Mouse (Mus musculus) left cerebral cortex, postnatal 14 days (tissue): ENCODE data around the gene Adamts6. TPM values are rescaled to one million over a fixed set of nuclear protein-coding genes. Genes with fewer than 3 reads are reported as not detected.

ENCODE experiments used
- DNase-seq, 2 experiments: peaks; one replicate each; pipeline ENCODE4 v3.0.0; 2021 to 2022; ENCODE audit warnings: low spot score in 2 of 2, mixed read lengths in 1 of 2
- intact Hi-C: fragments of 180-260 bp; cut with DNase I; formaldehyde crosslinking; loops from one replicate; pipeline ENCODE4 v1.15.1; 2025
- total RNA-seq, 2 experiments: library from RNA; stranded (reverse); gene quantifications; 2 replicates each; pipeline ENCODE4 v1.2.3; 2021

The Adamts6 gene
- total RNA-seq, 2 experiments from 2014 or later = 3.1 to 3.4 TPM

- no peak for DNase-seq
- intact Hi-C loops = no loop called here
Measured at GRCm38 (mm10) chr13:104507671-104508070, 220.0 kb downstream of the Adamts6 start.

- no peak for DNase-seq
- intact Hi-C loops = no loop called here
Measured at GRCm38 (mm10) chr13:104509561-104510493, 222.2 kb downstream of the Adamts6 start.

DNA sequence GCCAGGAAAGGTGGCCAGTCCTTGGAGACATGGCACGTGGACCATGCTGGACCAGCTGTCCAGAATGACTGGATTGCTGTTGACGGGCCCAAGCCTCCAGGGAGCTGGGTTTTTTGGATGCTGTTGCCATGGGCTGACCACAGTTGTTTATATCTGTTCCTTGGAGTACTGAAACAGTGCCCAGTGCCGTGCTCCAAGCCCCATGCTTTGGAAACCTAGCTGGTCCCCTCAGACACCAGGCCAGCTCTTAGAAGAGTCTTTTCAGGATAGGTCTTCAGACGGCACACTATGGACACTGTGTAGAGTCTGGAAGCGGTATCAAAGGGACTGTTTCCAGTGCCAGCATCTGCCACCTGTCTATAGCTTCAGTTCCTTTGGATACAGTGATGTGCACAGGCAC lies 223.1 kb downstream of the Adamts6 start:
- DNase-seq = no peak
- intact Hi-C loops = no loop called here

DNA sequence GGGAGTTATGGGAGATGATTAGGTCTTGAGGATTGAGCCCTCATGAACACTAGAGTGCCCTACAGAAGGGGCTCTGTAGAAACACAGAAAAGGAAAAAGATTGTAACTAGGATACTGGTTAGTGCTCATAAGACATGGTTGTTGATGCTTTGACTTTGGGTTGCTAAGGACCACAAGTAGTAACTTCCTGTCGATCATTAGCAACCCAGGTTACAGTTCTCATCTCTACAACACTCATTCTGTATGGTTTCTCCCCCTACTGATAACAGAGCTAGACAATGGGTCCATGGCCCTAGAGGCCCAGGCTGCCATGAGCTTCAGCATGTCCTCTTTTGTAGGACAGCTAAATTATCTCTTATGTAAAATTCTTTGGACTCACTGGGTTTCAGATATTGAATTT lies 227.4 kb downstream of the Adamts6 start:
- intact Hi-C loops = loop anchor here (5.0 kb wide), 1 partner anchor 228 kb away; the partner anchor contains the start of gene Adamts6

GRCm38 (mm10) chr13:104516146-104516545 lies 228.5 kb downstream of the Adamts6 start:
- no peak for DNase-seq
- intact Hi-C loops = loop anchor here (5.0 kb wide), 1 partner anchor 229 kb away; the partner anchor contains the start of gene Adamts6

More for the DNA sequence above, 227.4 kb downstream of the Adamts6 start:
- DNase-seq = no peak

GRCm38 (mm10) chr13:104516766-104517364 lies 229.2 kb downstream of the Adamts6 start:
- intact Hi-C loops = loop anchor here (5.0 kb wide), 1 partner anchor 230 kb away; the partner anchor contains the start of gene Adamts6
- DNase-seq = no peak

DNA sequence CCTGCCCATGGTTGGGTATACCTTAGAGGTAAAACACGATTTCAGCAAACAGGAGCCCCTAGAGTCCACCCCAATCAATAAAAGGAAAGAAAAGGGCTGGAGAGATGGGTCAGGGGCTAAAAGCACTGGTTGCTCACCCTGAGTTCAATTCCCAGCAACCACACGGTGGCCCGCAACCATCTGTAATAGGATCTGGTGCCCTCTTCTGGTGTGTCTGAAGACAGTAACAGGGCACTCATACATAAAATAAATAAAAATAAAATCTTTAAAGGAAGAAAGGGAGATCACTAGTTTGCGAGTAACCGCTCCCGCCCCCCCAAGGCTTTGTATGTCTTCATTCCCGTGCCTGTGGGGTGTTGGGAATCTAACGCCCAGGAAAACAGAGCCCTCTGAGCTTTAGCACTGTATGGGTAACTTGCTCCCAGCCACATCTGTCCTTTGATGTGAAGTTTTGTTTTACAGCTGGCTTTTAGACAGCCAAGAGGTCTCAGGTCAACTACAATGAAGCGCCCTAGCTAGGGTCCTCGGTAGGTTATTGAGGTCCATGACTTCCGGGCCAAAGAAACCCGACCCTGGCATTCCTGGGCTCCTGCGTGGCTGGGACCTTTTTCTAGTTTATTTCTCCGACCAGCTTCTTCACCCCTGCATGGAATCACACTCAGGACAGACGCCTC lies 230.1 kb downstream of the Adamts6 start:
- no peak for DNase-seq
- intact Hi-C loops = loop anchor here (5.0 kb wide), 1 partner anchor 230 kb away; the partner anchor contains the start of gene Adamts6

DNA sequence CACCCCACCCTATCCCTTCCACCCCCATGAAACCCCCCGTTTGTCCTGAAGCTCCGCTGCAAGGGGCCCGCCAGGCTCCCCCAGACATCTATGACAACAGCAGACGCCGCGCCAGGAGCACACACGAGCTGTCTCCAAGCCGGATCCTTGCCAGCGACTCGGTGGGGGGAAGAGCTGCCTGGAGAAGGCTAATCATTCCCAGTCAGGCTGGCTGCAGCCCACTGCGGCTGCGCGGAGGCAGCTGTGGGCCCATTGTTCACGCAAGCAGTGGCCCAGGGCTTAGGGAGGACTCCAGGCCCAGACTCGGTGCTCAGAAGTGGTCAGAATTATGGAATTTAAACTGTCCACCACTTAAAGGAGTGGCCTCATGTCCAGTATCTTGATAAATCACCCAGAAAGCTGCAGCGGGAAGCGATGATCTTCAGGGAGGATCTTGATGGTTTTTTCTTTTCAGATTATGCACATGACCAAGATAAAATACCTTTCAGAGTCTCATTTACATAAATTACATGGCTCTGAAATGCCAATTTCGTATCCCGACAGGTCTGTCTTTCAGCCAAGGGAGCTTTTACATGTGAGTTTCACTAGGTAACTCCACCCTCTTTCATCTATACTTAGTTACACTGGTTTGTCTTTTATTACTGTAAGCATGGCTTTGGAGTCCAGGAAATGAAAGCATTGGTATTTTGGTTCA lies 230.8 kb downstream of the Adamts6 start:
- intact Hi-C loops = loop anchor here (5.0 kb wide), 1 partner anchor 231 kb away; the partner anchor contains the start of gene Adamts6
- peak; percentile 87 to 93 for DNase-seq

GRCm38 (mm10) chr13:104519006-104519695 lies 231.5 kb downstream of the Adamts6 start:
- intact Hi-C loops = loop anchor here (5.0 kb wide), 1 partner anchor 232 kb away; the partner anchor contains the start of gene Adamts6
- DNase-seq = peak in 1 of 2 experiments; percentile 13

DNA sequence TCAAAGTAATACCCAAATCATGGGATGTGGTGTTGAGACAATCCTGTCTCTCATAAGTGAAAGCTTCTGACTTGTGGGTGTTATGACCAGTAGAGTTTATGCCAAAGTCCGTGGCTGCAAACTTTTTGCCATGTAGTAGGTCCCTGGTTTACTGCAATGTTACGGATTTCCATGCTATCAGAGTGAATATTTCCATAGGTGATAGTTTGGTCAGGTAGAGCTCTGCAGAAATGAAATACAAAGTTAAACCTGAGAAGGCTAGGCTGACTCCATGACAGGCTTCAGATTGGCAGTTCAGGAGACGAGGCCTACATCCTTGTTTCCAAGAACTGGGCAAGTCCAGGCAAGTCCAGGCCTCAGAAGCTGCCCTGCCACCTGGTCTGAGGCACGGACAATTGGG lies 232.3 kb downstream of the Adamts6 start:
- no peak for DNase-seq
- intact Hi-C loops = loop anchor here (5.0 kb wide), 1 partner anchor 233 kb away; the partner anchor contains the start of gene Adamts6

- DNase-seq = no peak
- intact Hi-C loops = no loop called here
Measured at GRCm38 (mm10) chr13:104520461-104520860, 232.8 kb downstream of the Adamts6 start.

DNA sequence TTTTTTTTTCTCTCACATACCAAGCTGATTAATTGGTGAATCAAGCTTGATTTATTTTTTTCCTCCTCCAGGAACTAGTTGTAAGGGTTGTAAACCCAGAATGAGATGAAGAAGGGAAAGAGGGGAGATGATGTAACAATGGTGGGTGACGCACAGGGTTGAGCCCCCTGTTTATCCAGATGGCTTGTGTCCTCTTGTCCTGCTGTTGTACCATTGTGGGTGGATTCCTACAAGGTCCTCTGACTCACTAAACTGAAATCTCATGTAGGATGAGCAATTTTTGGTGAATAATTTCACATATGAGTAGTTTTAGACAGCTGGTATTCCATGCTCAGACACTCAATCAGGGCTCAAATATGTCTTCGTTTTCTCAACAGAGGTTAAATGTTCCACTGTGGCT lies 233.9 kb downstream of the Adamts6 start:
- intact Hi-C loops = no loop called here
- DNase-seq = no peak

- no peak for DNase-seq
- intact Hi-C loops = no loop called here
Measured at GRCm38 (mm10) chr13:104525656-104526055, 238.0 kb downstream of the Adamts6 start.

DNA sequence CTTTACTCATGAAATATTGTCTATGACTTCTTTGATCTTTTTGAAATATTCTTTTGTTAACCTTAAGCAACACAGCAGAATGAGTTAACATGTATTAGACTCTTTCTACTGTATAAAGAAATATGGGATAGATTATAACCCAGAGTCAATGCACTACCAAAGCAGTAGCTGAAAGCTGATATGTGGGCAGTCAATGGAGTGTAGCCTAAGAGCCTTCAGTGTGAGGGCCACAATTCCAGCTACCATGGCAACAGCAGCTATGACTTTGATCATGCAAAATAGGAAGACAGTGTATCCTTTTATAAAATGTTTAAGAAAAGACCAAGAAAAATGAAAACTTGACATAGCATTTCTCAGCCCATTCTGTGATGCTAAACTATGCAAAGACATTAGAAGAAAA lies 241.6 kb downstream of the Adamts6 start:
- DNase-seq = peak in 1 of 2 experiments; percentile 16
- intact Hi-C loops = no loop called here

DNA sequence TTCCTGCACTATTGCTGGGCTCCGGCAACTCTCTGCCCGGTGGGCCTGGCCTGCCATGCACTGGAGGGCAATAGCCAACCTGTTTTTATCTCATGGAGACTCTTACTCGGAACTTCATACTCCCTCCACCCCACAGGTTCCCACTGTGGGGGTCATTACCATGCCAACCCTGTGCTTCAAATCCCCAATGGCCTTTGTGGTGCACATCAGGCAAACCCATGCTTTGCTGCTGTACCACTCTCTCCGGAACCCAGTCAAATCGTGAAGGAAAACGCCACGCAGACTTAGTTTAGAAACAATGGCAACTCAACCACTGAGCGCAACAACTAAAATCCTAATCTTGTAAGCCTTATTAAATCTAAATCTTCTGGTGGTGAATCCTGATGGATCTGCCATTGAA lies 244.2 kb downstream of the Adamts6 start:
- no peak for DNase-seq
- intact Hi-C loops = no loop called here

GRCm38 (mm10) chr13:104532723-104533122 lies 245.1 kb downstream of the Adamts6 start:
- intact Hi-C loops = no loop called here

DNA sequence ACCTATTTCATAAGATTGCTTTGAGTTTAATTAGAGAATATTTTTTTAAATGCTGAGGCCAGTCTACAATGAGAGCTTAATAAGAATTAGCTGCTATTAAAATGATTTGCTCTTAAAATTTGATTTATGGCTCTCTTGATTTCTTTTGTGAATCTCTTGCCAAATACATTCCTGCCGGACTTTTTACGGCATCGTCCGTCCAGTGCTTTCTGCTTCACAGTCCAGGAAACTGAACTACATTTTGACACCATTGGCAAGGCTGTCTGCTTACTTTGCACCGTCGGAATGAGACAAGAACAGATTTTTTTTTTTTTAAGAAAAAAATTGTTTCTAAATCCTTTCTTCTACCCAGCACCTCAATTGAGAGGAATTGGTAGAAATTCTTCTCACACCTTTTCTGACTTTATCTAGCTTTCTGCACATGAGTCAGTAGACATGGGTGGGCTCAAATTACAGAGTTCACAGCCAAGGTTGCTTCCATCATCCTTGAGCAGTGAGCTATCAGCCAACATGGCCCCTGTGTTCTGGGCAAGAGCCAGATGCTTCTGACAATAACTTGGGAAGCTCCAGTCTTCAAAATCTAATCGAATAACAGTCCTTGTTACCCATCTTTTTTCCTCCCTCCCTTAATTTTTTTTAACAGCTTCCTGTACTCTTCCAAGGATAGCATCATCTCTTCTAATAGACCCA lies 246.3 kb downstream of the Adamts6 start:
- no peak for DNase-seq
- intact Hi-C loops = no loop called here

More at GRCm38 (mm10) chr13:104532723-104533122, 245.1 kb downstream of the Adamts6 start:
- DNase-seq = no peak

DNA sequence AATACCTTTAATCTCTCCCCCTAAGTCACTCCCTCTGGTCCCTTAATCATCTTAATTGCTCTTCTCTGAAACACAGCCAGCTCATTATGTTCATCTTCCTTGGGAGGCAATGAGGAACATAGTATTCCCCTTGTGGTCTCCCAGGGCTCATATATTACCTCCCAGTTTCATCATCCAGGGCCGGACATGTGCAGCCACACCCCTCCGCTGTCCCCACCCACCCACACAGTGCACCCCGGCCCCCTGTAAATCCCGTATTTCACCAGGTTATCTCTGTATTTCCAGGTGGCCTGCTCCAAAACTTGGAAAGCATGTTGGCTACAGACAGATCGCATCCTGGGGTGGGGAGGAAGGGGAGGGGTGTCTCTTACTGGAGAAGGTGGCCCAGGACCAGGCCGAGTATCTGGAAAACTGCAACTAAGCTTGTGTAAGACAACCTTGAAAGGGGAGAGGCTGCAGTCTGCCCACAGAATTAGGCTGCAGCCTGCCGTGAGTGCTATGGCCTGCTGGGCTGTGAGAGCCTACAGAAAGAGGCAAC lies 253.3 kb downstream of the Adamts6 start:
- intact Hi-C loops = no loop called here
- no peak for DNase-seq
